Mouse (Mus musculus) hindbrain, postnatal 0 days (tissue): ENCODE measurements around the gene Dido1. TPM values are rescaled to one million over a fixed set of nuclear protein-coding genes. Genes with fewer than 3 reads are reported as not detected.

Source experiments
- ATAC-seq: fragments of 200-750 bp; cut with Nextera tagmentation; 2 replicates; pipeline ENCODE4 v1.8.0; 2017; ENCODE audit warnings: mild to moderate bottlenecking, moderate TSS enrichment, moderate library complexity
- DNase-seq: peaks from one replicate; pipeline ENCODE4 v3.0.0-alpha.2; 2015; ENCODE audit warnings: low spot score
- H3K27ac ChIP-seq: fragments of 300-500 bp; sonication (generic); 2 replicates; pipeline ENCODE4 v1.5.1; 2014; ENCODE audit warnings: mild to moderate bottlenecking
- H3K27me3 ChIP-seq: fragments of 300-500 bp; sonication (generic); 2 replicates; pipeline ENCODE4 v1.6.1; 2014; ENCODE audit warnings: low read length, mixed read lengths; ENCODE audit not compliant: insufficient read depth
- H3K36me3 ChIP-seq: fragments of 300-500 bp; sonication (generic); 2 replicates; pipeline ENCODE4 v1.6.1; 2014; ENCODE audit warnings: low read length, mixed read lengths; ENCODE audit not compliant: insufficient read depth
- H3K4me1 ChIP-seq: fragments of 300-500 bp; sonication (generic); 2 replicates; pipeline ENCODE4 v1.6.1; 2014; ENCODE audit warnings: antibody characterized with exemption, low read length, mixed read lengths; ENCODE audit not compliant: insufficient read depth
- H3K4me2 ChIP-seq: fragments of 300-500 bp; sonication (generic); 2 replicates; pipeline ENCODE4 v1.6.1; 2014; ENCODE audit warnings: low read depth, mild to moderate bottlenecking, low read length, moderate library complexity, mixed read lengths
- H3K4me3 ChIP-seq: fragments of 300-500 bp; sonication (generic); 2 replicates; pipeline ENCODE4 v1.5.1; 2014; ENCODE audit warnings: low read length
- H3K9ac ChIP-seq: fragments of 300-500 bp; sonication (generic); replicated peaks from 2 replicates; pipeline ENCODE4 v1.6.1; 2014; ENCODE audit warnings: mild to moderate bottlenecking, low read length, moderate library complexity, mixed read lengths
- H3K9me3 ChIP-seq: fragments of 300-500 bp; sonication (generic); 2 replicates; pipeline ENCODE4 v1.6.1; 2016; ENCODE audit warnings: low read length, mixed read lengths
- CTCF ChIP-seq: IDR thresholded peaks from 2 replicates; pipeline ENCODE4 v1.5.1; 2016; ENCODE audit warnings: antibody characterized with exemption, control low read depth, low read depth
- WGBS: fragments of 180-500 bp; shearing (Covaris S2); extraction: QIAGEN DNeasy Blood & Tissue Kit; methylation state at CpG from one replicate; pipeline ENCODE4 v1.1.7; 2014; 5-methylcytosine and 5-hydroxymethylcytosine counted together
- polyA plus RNA-seq: library from polyadenylated mRNA; unstranded; fragments of >200 nt; fragmentation: Nextera tagmentation; extraction: Ambion mirVana; gene quantifications from 2 replicates; pipeline ENCODE4 v1.2.1, GENCODE M21; 2015
- total RNA-seq: library from RNA; depleted of rRNA; stranded (reverse); fragments of >200 nt; gene quantifications from 2 replicates; pipeline ENCODE4 v1.2.3, GENCODE M21; 2014

Gene Dido1
- total and polyA plus RNA-seq, 2 experiments from 2014 or later: 21.7 to 35.7 TPM

DNA sequence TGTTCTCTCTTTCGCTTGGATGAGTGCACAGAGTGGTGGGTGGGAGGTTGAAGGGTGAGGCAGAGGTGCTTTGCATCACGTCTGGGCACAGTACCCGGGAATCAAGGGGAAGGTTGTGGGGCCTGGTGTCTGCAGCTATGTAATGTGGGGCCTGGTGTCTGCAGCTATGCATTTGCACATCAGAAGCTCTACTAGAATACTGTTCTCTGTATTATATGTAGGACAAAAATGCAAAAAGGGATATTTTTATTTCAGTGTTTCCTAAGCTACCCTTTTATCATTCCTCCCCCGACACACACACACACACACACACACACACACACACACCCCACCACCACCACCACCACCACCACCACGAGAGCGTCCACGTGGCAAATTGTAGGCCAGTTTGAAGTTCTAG is 25.4 kb upstream of the Dido1 start:
- H3K9me3 ChIP-seq: no peaks in the 10 kb centered on the region
- H3K27me3 ChIP-seq: no peaks in the 10 kb centered on the region
- H3K36me3 ChIP-seq: no peaks in the 10 kb centered on the region
- TF ChIP-seq CTCF: no peak
- H3K4me3 ChIP-seq: no peak overlapping the region
- no peak overlapping the region for H3K4me2 ChIP-seq
- no peaks in the 10 kb centered on the region for H3K4me1 ChIP-seq
- H3K27ac ChIP-seq: no peak overlapping the region
- DNase-seq (no peak), ATAC-seq (no peak)
- 87% methylated on average over 7 of the region's 7 CpGs for WGBS
- no peak overlapping the region for H3K9ac ChIP-seq

DNA sequence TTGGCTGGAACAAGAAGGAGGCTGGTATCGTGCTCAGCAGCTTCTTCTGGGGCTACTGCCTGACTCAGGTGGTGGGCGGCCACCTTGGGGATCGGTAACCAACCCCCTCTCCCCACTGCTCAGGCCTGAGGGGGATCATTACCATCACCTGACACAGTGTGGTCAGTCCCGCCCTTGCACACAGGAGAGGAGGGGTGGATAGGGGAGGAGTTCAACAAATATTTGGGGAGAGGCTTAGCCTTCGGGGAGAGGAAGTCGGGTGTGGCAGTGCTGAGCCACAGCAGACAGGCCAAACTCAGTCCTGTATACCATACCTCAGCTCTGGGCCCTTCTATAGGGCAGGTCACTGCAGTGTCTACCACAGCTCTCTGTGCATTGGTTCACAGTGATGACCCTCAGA is 22.2 kb upstream of the Dido1 start:
- Histone ChIP-seq H3K27ac (no peak overlapping the region), H3K9ac (no peak overlapping the region), H3K4me3 (no peak overlapping the region), H3K4me2 (no peak overlapping the region), H3K27me3 (no peaks in the 10 kb centered on the region), H3K36me3 (no peaks in the 10 kb centered on the region), H3K4me1 (no peaks in the 10 kb centered on the region), H3K9me3 (no peaks in the 10 kb centered on the region)
- WGBS: 67% methylated on average over 6 of the region's 6 CpGs
- DNase-seq (no peak), ATAC-seq (no peak)
- no peak for TF ChIP-seq CTCF

DNA sequence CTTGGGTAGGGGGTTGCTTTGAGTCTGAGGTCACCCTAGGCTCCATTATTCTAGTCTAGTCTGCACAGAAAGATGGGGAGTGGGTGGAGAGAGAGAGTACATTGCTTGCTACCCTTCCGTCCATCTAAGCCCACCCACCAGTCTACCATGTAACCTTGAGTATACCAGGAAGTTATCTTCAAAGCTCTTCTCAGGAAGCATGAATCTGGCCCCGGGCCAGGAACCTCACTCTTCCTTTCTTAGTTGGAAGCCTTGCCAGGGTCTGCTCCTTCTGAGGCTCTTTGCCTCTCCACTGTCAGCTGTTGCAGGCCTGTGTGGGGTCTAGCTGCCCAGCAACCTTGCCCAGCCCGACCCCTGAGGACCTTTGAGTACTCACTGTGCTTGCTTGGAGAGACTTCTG is 21.2 kb upstream of the Dido1 start:
- no peak overlapping the region for H3K4me3 ChIP-seq
- no peaks in the 10 kb centered on the region for H3K4me1 ChIP-seq
- no peaks in the 10 kb centered on the region for H3K9me3 ChIP-seq
- H3K36me3 ChIP-seq: no peaks in the 10 kb centered on the region
- H3K27ac ChIP-seq: no peak overlapping the region
- 71% methylated on average over 3 of the region's 3 CpGs for WGBS
- no peak for TF ChIP-seq CTCF
- no peak overlapping the region for H3K4me2 ChIP-seq
- H3K9ac ChIP-seq: no peak overlapping the region
- DNase-seq: no peak
- H3K27me3 ChIP-seq: no peaks in the 10 kb centered on the region
- no peak for ATAC-seq

DNA sequence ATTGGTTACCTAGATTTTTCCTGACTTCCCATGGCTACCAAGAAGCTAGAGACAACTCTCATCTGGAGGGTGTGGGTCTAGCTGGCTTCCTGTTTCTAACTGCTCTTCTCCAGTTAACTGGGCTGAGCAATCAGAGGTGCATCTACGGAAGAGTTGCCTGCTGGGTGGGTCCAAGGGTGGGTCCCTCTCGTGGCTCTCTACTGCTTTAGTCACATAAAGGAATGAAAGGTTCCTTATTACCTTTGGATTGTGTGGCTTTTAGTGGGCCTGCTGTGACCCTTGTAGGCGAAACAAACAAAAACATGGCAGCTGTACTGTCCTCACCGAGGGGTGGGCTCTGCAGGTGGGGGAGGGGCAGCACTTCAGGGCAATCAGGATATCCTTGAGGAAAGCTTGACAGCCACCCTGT is 17.8 kb upstream of the Dido1 start:
- Histone ChIP-seq H3K36me3 (0 out of 2 replicates have a peak, but pooled peaks cover 15% of the 10 kb centered on the region), H3K4me3 (no peak overlapping the region), H3K9ac (no peak overlapping the region), H3K9me3 (no peaks in the 10 kb centered on the region), H3K27ac (no peak overlapping the region), H3K4me1 (no peaks in the 10 kb centered on the region), H3K27me3 (no peaks in the 10 kb centered on the region), H3K4me2 (no peak overlapping the region)
- DNase-seq (no peak), ATAC-seq (no peak)
- no peak for TF ChIP-seq CTCF
- WGBS: 52% methylated on average over 4 of the region's 4 CpGs

DNA sequence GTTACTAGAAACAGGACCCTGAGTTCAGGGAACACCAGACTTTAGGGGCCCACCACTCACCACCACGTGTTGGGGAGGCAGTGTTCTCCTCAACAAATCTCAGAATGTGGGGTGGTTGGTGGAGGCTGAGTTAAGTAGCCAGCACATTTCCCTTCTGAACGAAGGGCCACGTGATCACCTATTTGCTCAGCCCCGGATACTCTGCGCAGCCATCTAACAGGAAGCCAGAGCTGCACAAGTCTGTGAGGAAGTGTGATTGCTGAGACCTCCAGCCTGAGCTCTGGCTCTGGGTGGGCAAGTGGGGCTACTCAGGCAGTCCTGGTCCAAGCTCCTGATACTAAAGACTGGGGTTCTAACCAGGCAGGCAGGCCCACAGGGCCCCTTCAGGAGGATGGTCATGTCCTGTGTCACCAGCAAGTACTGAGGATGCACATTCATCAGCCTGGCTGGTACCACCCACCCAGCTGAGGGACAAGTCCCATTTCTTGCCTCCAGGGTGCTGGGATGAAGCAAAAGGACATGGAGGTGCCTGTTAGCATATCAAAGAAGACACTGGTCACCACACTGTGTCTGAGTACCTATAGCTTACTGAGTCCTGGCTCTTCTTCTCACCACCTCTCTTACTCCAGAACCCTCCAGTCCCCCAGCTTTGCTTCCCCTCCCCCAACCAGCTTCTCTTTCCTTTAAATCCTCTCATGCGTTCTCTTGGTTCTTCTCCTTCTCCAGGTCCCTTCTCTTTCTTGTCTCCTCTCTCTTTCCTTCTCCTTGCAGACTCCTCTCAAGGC is 17.1 kb upstream of the Dido1 start:
- DNase-seq: no peak
- no peak overlapping the region for H3K4me3 ChIP-seq

DNA sequence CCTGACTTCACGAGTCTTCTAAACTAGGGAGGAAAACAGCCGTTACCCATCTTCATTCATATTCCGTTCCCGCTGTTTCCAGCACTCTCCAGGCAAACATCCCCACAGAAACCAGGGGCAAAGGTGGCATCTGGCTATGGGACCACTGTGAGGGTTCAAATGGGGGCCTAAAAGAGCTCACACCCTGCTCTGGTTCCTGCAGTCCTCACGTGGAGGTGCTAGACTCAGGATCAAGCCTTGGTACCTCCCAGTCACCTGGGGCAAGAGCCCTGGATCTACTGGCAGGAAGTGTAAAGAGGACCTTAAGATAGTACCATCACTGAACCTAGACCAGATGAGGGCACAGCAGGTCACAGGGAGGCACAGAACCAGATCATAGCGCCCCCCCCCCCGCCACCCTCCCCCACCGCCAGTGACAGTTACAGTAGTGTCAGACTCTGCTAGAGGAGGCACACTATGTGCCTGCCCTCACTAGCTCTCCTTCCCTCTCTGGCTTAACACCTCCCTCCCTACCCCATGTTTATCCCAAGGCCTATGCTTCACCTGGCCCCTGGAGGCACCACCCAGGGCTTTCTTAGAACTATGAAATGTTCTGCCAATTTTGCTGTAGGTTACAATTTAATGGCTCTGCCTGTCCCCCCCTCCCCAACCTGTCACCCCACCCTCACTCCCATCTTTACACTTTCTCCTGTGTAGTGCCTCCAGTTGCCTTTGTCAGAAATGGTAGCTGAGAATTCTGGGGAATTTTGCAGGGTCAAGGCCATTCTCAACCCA is 16.2 kb upstream of the Dido1 start:
- H3K4me2 ChIP-seq: no peak overlapping the region
- WGBS: 37% methylated on average over 8 of the region's 8 CpGs
- no peak for TF ChIP-seq CTCF

More for the DNA sequence above, 17.1 kb upstream of the Dido1 start:
- WGBS: 76% methylated on average over 6 of the region's 6 CpGs
- Histone ChIP-seq H3K9me3 (no peaks in the 10 kb centered on the region), H3K4me1 (no peaks in the 10 kb centered on the region), H3K9ac (no peak overlapping the region), H3K4me2 (no peak overlapping the region), H3K36me3 (peaks cover 22% of the 10 kb centered on the region), H3K27ac (no peak overlapping the region), H3K27me3 (no peaks in the 10 kb centered on the region)
- no peak for ATAC-seq
- no peak for TF ChIP-seq CTCF

DNA sequence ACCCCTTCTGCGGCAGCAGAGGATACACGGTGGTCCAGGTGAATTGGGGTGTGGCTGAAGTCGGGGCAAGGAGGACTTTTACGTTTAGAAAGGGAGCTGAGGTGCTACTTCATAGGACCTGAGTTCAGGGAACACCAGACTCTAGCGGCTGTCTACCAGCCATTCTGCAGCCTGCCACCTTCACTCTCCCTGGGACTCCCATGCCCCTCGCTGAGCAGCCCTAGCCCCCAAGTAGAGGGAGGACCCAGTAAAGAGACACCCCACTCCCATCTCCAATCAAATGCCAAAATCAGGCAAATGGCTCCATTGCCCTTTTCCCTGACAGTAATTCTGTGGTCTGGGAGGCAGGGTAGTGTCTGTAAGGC is 15.6 kb upstream of the Dido1 start:
- Histone ChIP-seq H3K4me3 (no peak overlapping the region), H3K36me3 (peaks cover 36% of the 10 kb centered on the region), H3K9ac (no peak overlapping the region), H3K27ac (no peak overlapping the region), H3K4me1 (no peaks in the 10 kb centered on the region), H3K27me3 (no peaks in the 10 kb centered on the region), H3K4me2 (peak overlapping the region; percentile 30), H3K9me3 (no peaks in the 10 kb centered on the region)
- no peak for TF ChIP-seq CTCF
- DNase-seq (no peak), ATAC-seq (no peak)
- WGBS: 4% methylated on average over 6 of the region's 6 CpGs

More for the DNA sequence above, 16.2 kb upstream of the Dido1 start:
- Histone ChIP-seq H3K27ac (no peak overlapping the region), H3K4me3 (no peak overlapping the region), H3K36me3 (peaks cover 30% of the 10 kb centered on the region), H3K9ac (no peak overlapping the region), H3K4me1 (no peaks in the 10 kb centered on the region), H3K9me3 (no peaks in the 10 kb centered on the region), H3K27me3 (no peaks in the 10 kb centered on the region)
- ATAC-seq (no peak), DNase-seq (no peak)
